Mouse (Mus musculus) CH12.LX (cell line): Measurements from ENCODE around the gene Ybx3. TPM values are rescaled to one million over a fixed set of nuclear protein-coding genes. Genes with fewer than 3 reads are reported as not detected.

Experiments used
- DNase-seq: peaks from one replicate; pipeline ENCODE4 v3.0.0-alpha.2; 2013; ENCODE audit errors: extremely low read depth
- H3K27ac ChIP-seq: 2 replicates; pipeline ENCODE4 v1.5.1; 2012; ENCODE audit warnings: low read depth, mild to moderate bottlenecking, control low read depth, moderate library complexity; ENCODE audit not compliant: insufficient read depth
- H3K27me3 ChIP-seq: replicated peaks from 2 replicates; pipeline ENCODE3; 2012; ENCODE audit warnings: inconsistent platforms
- H3K36me3 ChIP-seq, 2 experiments: replicated peaks in 1 of 2; 2 replicates each; pipeline versions ENCODE3 to v1.6.1; 2012; ENCODE audit warnings: inconsistent platforms in 1 of 2, low read length in 1 of 2, mild to moderate bottlenecking in 1 of 2, mixed read lengths in 1 of 2, moderate library complexity in 1 of 2; ENCODE audit not compliant: control insufficient read depth in 1 of 2, insufficient read depth in 1 of 2
- H3K4me1 ChIP-seq, 2 experiments: 2 replicates each; pipeline ENCODE4 v1.6.1; 2012; ENCODE audit warnings: inconsistent platforms in 1 of 2, moderate library complexity in 1 of 2; ENCODE audit not compliant: insufficient read depth in 2 of 2, control insufficient read depth in 1 of 2
- H3K4me2 ChIP-seq: 2 replicates; pipeline ENCODE4 v1.6.1; 2012; ENCODE audit warnings: low read depth, mild to moderate bottlenecking, control low read depth; ENCODE audit not compliant: poor library complexity, insufficient read depth, severe bottlenecking
- H3K4me3 ChIP-seq, 3 experiments: fragments of 150-350 bp in 1 of 3; sonication (generic) in 1 of 3; replicated peaks in 1 of 3; 2 replicates each; pipeline versions ENCODE3 to v1.5.1; 2011 to 2012; ENCODE audit warnings: low read depth in 2 of 3, low read length in 2 of 3, mild to moderate bottlenecking in 2 of 3, moderate library complexity in 2 of 3, control low read depth in 1 of 3, improper control_type of control experiment in 1 of 3, inconsistent platforms in 1 of 3, mixed read lengths in 1 of 3; ENCODE audit not compliant: poor library complexity in 1 of 3
- H3K79me2 ChIP-seq: replicated peaks from 2 replicates; pipeline ENCODE4 v1.6.1; 2012; ENCODE audit warnings: mild to moderate bottlenecking, moderate library complexity; ENCODE audit not compliant: control insufficient read depth, poor library complexity, insufficient read depth, severe bottlenecking; ENCODE audit errors: extremely low read depth
- H3K9ac ChIP-seq: 2 replicates; pipeline ENCODE4 v1.6.1; 2012; ENCODE audit warnings: low read depth, mild to moderate bottlenecking, control low read depth, moderate library complexity; ENCODE audit not compliant: insufficient read depth
- H3K9me3 ChIP-seq: replicated peaks from 2 replicates; pipeline ENCODE3; 2012; ENCODE audit warnings: low read length, inconsistent platforms, mixed read lengths
- BHLHE40 ChIP-seq: IDR thresholded peaks from 2 replicates; pipeline ENCODE4 v1.6.1; 2011; ENCODE audit warnings: mild to moderate bottlenecking, low read depth, low read length, improper control_type of control experiment
- CHD1 ChIP-seq: IDR thresholded peaks from 2 replicates; pipeline ENCODE4 v1.6.1; 2012; ENCODE audit warnings: low read depth, low read length, improper control_type of control experiment, inconsistent platforms
- CHD2 ChIP-seq: IDR thresholded peaks from 2 replicates; pipeline ENCODE4 v1.6.1; 2011; ENCODE audit warnings: low read length, improper control_type of control experiment
- CTCF ChIP-seq, 2 experiments: IDR thresholded peaks in 1 of 2; conservative IDR thresholded peaks in 1 of 2; 2 replicates each; pipeline ENCODE4 v1.5.1; 2011 to 2012; ENCODE audit warnings: low read depth in 2 of 2, low read length in 2 of 2, improper control_type of control experiment in 1 of 2, inconsistent platforms in 1 of 2, mild to moderate bottlenecking in 1 of 2, moderate library complexity in 1 of 2
- E2F4 ChIP-seq: IDR thresholded peaks from 2 replicates; pipeline ENCODE4 v1.6.1; 2011; ENCODE audit warnings: low read depth, low read length, improper control_type of control experiment; ENCODE audit not compliant: insufficient replicate concordance
- ELF1 ChIP-seq: IDR thresholded peaks from 2 replicates; pipeline ENCODE4 v1.6.1; 2014; ENCODE audit warnings: low read depth, mild to moderate bottlenecking, inconsistent platforms, low read length, improper control_type of control experiment
- EP300 ChIP-seq: IDR thresholded peaks from 2 replicates; pipeline ENCODE4 v1.6.1; 2011; ENCODE audit warnings: low read length, improper control_type of control experiment
- ETS1 ChIP-seq: conservative IDR thresholded peaks from 2 replicates; pipeline ENCODE4 v1.6.1; 2012; ENCODE audit warnings: low read depth, mild to moderate bottlenecking, inconsistent platforms, low read length, improper control_type of control experiment, moderate library complexity
- GABPA ChIP-seq: IDR thresholded peaks from 2 replicates; pipeline ENCODE4 v1.6.1; 2012; ENCODE audit warnings: low read depth, low read length, improper control_type of control experiment, inconsistent platforms; ENCODE audit not compliant: insufficient replicate concordance
- HCFC1 ChIP-seq: IDR thresholded peaks from 2 replicates; pipeline ENCODE4 v1.6.1; 2012; ENCODE audit warnings: low read depth, mild to moderate bottlenecking, inconsistent platforms, low read length, improper control_type of control experiment
- IRF4 ChIP-seq: IDR thresholded peaks from 2 replicates; pipeline ENCODE4 v1.6.1; 2014; ENCODE audit warnings: low read depth, mild to moderate bottlenecking, inconsistent platforms, low read length, improper control_type of control experiment
- JUN ChIP-seq: IDR thresholded peaks from 2 replicates; pipeline ENCODE4 v1.6.1; 2011; ENCODE audit warnings: low read depth, mild to moderate bottlenecking, low read length, improper control_type of control experiment, moderate library complexity; ENCODE audit not compliant: insufficient read depth
- JUND ChIP-seq: conservative IDR thresholded peaks from 2 replicates; pipeline ENCODE4 v1.6.1; 2011; ENCODE audit warnings: low read depth, low read length, improper control_type of control experiment
- MAFK ChIP-seq: IDR thresholded peaks from 2 replicates; pipeline ENCODE4 v1.6.1; 2011; ENCODE audit warnings: low read length, improper control_type of control experiment; ENCODE audit not compliant: insufficient replicate concordance
- MAX ChIP-seq: IDR thresholded peaks from 2 replicates; pipeline ENCODE4 v1.6.1; 2011; ENCODE audit warnings: low read length, improper control_type of control experiment
- MAZ ChIP-seq: IDR thresholded peaks from 2 replicates; pipeline ENCODE4 v1.6.1; 2012; ENCODE audit warnings: low read depth, mild to moderate bottlenecking, inconsistent platforms, low read length, improper control_type of control experiment, moderate library complexity
- MEF2A ChIP-seq: IDR thresholded peaks from 2 replicates; pipeline ENCODE4 v1.6.1; 2014; ENCODE audit warnings: low read depth, mild to moderate bottlenecking, inconsistent platforms, low read length, improper control_type of control experiment, borderline replicate concordance
- MXI1 ChIP-seq: IDR thresholded peaks from 2 replicates; pipeline ENCODE4 v1.6.1; 2011; ENCODE audit warnings: mild to moderate bottlenecking, low read depth, low read length, improper control_type of control experiment
- MYC ChIP-seq: IDR thresholded peaks from 2 replicates; pipeline ENCODE4 v1.6.1; 2011; ENCODE audit warnings: low read depth, mild to moderate bottlenecking, improper control_type of control experiment, low read length
- NELFE ChIP-seq: IDR thresholded peaks from 2 replicates; pipeline ENCODE4 v1.6.1; 2011; ENCODE audit warnings: low read depth, low read length, improper control_type of control experiment
- NRF1 ChIP-seq: IDR thresholded peaks from 2 replicates; pipeline ENCODE4 v1.6.1; 2014; ENCODE audit warnings: low read depth, mild to moderate bottlenecking, inconsistent platforms, low read length, improper control_type of control experiment, moderate library complexity
- PAX5 ChIP-seq: IDR thresholded peaks from 2 replicates; pipeline ENCODE4 v1.6.1; 2012; ENCODE audit warnings: low read length, inconsistent platforms, mixed read lengths
- POLR2A ChIP-seq: IDR thresholded peaks from 2 replicates; pipeline ENCODE4 v1.6.1; 2011; ENCODE audit warnings: low read depth, mild to moderate bottlenecking, improper control_type of control experiment, low read length
- POLR2AphosphoS2 ChIP-seq: IDR thresholded peaks from 2 replicates; pipeline ENCODE4 v1.6.1; 2011; ENCODE audit warnings: low read depth, low read length, improper control_type of control experiment
- RAD21 ChIP-seq: IDR thresholded peaks from 2 replicates; pipeline ENCODE4 v1.6.1; 2011; ENCODE audit warnings: low read depth, mild to moderate bottlenecking, low read length, improper control_type of control experiment, moderate library complexity
- RCOR1 ChIP-seq: conservative IDR thresholded peaks from 2 replicates; pipeline ENCODE4 v1.6.1; 2012; ENCODE audit warnings: low read depth, mild to moderate bottlenecking, inconsistent platforms, low read length, improper control_type of control experiment
- SIN3A ChIP-seq: IDR thresholded peaks from 2 replicates; pipeline ENCODE4 v1.6.1; 2012; ENCODE audit warnings: low read length, improper control_type of control experiment, inconsistent platforms
- SMC3 ChIP-seq: IDR thresholded peaks from 2 replicates; pipeline ENCODE4 v1.6.1; 2011; ENCODE audit warnings: low read depth, low read length, improper control_type of control experiment
- TBP ChIP-seq: conservative IDR thresholded peaks from 2 replicates; pipeline ENCODE4 v1.6.1; 2011; ENCODE audit warnings: low read depth, low read length, improper control_type of control experiment
- TCF12 ChIP-seq: IDR thresholded peaks from 2 replicates; pipeline ENCODE4 v1.6.1; 2014; ENCODE audit warnings: low read depth, mild to moderate bottlenecking, inconsistent platforms, low read length, improper control_type of control experiment
- UBTF ChIP-seq: IDR thresholded peaks from 2 replicates; pipeline ENCODE4 v1.6.1; 2012; ENCODE audit warnings: low read depth, mild to moderate bottlenecking, inconsistent platforms, low read length, improper control_type of control experiment, moderate library complexity
- USF1 ChIP-seq: IDR thresholded peaks from 2 replicates; pipeline ENCODE4 v1.6.1; 2014; ENCODE audit warnings: low read depth, mild to moderate bottlenecking, inconsistent platforms, low read length, improper control_type of control experiment
- USF2 ChIP-seq: conservative IDR thresholded peaks from 2 replicates; pipeline ENCODE4 v1.6.1; 2011; ENCODE audit warnings: low read depth, low read length, improper control_type of control experiment
- ZC3H11A ChIP-seq: IDR thresholded peaks from 2 replicates; pipeline ENCODE4 v1.6.1; 2012; ENCODE audit warnings: low read depth, mild to moderate bottlenecking, inconsistent platforms, low read length, improper control_type of control experiment
- ZKSCAN1 ChIP-seq: IDR thresholded peaks from 2 replicates; pipeline ENCODE4 v1.6.1; 2012; ENCODE audit warnings: low read depth, inconsistent platforms, low read length, improper control_type of control experiment, borderline replicate concordance
- ZMIZ1 ChIP-seq: IDR thresholded peaks from 2 replicates; pipeline ENCODE4 v1.6.1; 2012; ENCODE audit warnings: low read depth, mild to moderate bottlenecking, inconsistent platforms, low read length, improper control_type of control experiment
- ZNF384 ChIP-seq: IDR thresholded peaks from 2 replicates; pipeline ENCODE4 v1.6.1; 2012; ENCODE audit warnings: low read depth, low read length, improper control_type of control experiment, inconsistent platforms
- dilution Hi-C: fragments of 300-500 bp; cut with MboI; formaldehyde crosslinking; loops from 2 replicates; pipeline ENCODE4 v1.14.3; 2020; ENCODE audit warnings: low sequenced_read_pairs; ENCODE audit not compliant: extremely low pct_unique_long_range_greater_than_20kb, extremely low pct_ligation_motif_present
- in situ Hi-C: fragments of 300-500 bp; cut with MboI; formaldehyde crosslinking; loops from 3 replicates; pipeline ENCODE4 v1.14.3; 2019; ENCODE audit warnings: low sequenced_read_pairs, low pct_ligation_motif_present, low pct_unique_long_range_greater_than_20kb, mixed read lengths
- polyA plus RNA-seq: library from polyadenylated mRNA; unstranded; fragments of >175 nt; gene quantifications from 2 replicates; pipeline ENCODE4 v1.2.1, GENCODE M21; 2012; ENCODE audit warnings: low read depth; ENCODE audit not compliant: insufficient read length
- total RNA-seq, 2 experiments: library from RNA; depleted of rRNA; stranded (reverse); fragments of 300-350 nt in 1 of 2; fragments of >200 nt in 1 of 2; gene quantifications; 2 replicates each; pipeline ENCODE4 v1.2.3; 2012 to 2014

Ybx3 gene
- 410 and 435 TPM in 2 replicates for total RNA-seq (2012; rRNA removed)
- total RNA-seq (2014; rRNA removed): 391 and 415 TPM in 2 replicates
- 528 and 620 TPM in 2 replicates for polyA plus RNA-seq

DNA sequence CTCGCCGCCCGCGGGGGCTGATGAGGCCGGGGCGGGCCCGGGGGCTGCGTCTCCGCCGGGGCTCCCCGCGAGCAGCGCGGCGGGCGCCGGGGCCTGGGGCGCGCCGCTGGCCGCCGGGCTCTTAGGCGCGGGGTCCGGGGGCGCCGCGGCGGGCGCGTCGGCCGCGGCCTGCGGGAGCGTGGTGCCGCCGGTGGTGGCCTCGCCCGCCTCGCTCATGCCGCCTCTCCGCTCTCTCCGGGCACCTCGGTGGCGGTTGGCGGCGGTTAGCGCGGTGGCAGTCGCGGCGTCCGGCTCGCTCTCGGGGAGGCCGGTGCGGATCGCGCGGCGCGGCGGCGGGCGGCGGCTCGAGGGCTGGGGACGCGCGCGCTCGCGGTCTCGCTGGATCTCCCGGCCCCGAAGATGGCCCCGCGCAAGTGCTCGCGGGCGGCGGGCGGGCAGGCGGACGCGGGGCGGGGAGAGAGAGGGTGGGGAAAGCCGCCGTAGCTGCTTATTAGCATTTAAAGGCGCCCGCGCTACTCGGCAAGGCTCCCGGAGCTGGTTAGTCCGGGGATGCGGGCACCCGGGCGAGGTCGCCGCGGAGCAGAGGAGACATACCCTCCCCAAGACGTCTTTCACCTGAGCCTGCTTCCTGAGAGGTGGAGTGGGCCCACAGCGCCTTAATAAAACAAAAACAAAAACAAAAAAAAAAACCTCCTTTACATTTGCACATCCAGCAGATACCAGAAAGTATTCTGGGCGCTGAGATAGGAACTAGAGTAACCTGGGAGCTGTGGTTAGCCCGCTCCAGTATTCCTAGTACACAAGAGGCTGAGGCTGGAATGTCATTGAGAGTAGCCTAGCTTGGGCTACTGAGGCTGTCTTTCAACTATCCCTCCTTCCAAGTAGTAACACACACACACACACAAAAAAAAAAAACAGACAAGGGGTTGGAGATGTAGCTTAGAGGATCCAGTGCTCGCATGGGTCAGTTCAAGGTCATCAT lies at the start of gene Ybx3:
Gene Ybx3, minus strand, starts transcription at position 437 of the 982 bp plus-strand sequence.
- H3K27me3 ChIP-seq: peaks cover 22% of the 10 kb centered on the region
- DNase-seq: peak; percentile 69
- peaks cover 0 to 25% of the 10 kb centered on the region in 2 experiments; a peak in 2 of 4 replicates for H3K4me1 ChIP-seq
- H3K9me3 ChIP-seq: no peaks in the 10 kb centered on the region
- H3K4me3 ChIP-seq: peak within 1 kb of the TSS; percentile 80 to 90 (median 89)
- H3K4me2 ChIP-seq: peak within 1 kb of the TSS; percentile 83; the same call in 1 of the 2 replicates
- H3K79me2 ChIP-seq: peaks cover 44% of the 10 kb centered on the region
- H3K36me3 ChIP-seq: peaks cover 0 to 15% of the 10 kb centered on the region in 2 experiments
- in situ Hi-C loops (no loop called here), dilution Hi-C loops (no loop called here)
- H3K9ac ChIP-seq: peak within 1 kb of the TSS; percentile 92
- H3K27ac ChIP-seq: peak within 1 kb of the TSS; percentile 80
- TF ChIP-seq SIN3A (peak; percentile 39; the same call in 1 of the 2 replicates), CHD2 (no peak), MAX (no peak), MEF2A (peak; percentile 23; the same call in 1 of the 2 replicates), PAX5 (no peak), ZMIZ1 (0 out of 2 replicates have a peak, but pooled peaks have one; percentile 56), USF1 (no peak), NRF1 (peak; percentile 39; the same call in 1 of the 2 replicates), ETS1 (no peak), POLR2AphosphoS2 (no peak), TBP (no peak), MAZ (no peak), MXI1 (no peak), IRF4 (0 out of 2 replicates have a peak, but pooled peaks have one; percentile 18), CHD1 (0 out of 2 replicates have a peak, but pooled peaks have one; percentile 29), MAFK (no peak), EP300 (no peak), ZNF384 (peak; percentile 12; the same call in 1 of the 2 replicates), SMC3 (no peak), RCOR1 (no peak), CTCF (conservative IDR thresholded peaks at IDR 0.05 in 1 of 2, IDR thresholded peaks at IDR 0.05 in 1 of 2; ENCODE audit: low read depth in 2 of 2, low read length in 2 of 2) (no peak), NELFE (no peak; the same call in none of the 2 replicates), ZC3H11A (no peak), UBTF (no peak; the same call in 1 of the 2 replicates), MYC (no peak), E2F4 (no peak), ZKSCAN1 (no peak), BHLHE40 (no peak), JUND (no peak), ELF1 (no peak), RAD21 (no peak), GABPA (no peak), HCFC1 (peak; percentile 47), USF2 (no peak), JUN (no peak), POLR2A (peak; percentile 52; the same call in 1 of the 2 replicates), TCF12 (peak; percentile 32; the same call in 1 of the 2 replicates)
